In the genomic region with DNA sequence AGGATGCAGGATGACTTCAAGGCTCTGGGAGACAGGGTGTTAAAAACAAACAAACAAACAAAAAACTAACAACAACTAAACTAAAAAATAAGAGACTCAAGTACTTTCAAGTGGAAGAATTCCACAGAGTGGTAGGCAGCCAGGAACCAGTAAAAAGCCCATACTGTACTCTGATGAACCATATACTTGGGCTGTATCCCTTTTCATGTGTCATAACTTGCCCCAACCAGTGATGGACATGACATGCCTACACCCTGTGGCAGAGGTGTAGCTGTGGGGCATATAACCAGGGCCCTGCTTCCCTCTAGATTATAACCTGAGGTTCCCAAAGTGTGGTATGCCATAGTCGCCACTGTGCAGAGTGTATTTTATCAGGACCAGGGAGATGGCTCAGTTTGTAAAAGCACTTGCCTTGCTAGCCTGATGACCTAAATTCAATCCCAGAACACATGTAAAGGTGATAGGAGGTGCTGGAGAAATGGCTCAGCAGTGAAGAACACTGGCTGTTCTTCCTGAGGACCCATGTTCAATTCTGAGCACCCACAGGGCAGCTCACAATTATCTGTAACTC, we compare ENCODE assay signal across 8 mouse cellular contexts. TPM values are rescaled to one million over a fixed set of nuclear protein-coding genes. Genes with fewer than 3 reads are reported as not detected.
DNase-seq lines count a peak whose midpoint lies in the region; ATAC-seq lines count a peak whose summit lies in the region.

No protein-coding gene starts in this region.

- peaks cover 40% of the 10 kb centered on the region for H3K4me1 ChIP-seq in heart, embryonic 13.5 days
- H3K4me1 ChIP-seq in hindbrain, embryonic 11.5 days (replicated peaks; ENCODE audit: control insufficient read depth, insufficient read depth, low read length) = no peaks in the 10 kb centered on the region
- peaks cover 29% of the 10 kb centered on the region for H3K4me1 ChIP-seq in midbrain, embryonic 10.5 days

- peak overlapping the region; percentile 68 for H3K4me3 ChIP-seq in heart, embryonic 13.5 days
- H3K4me3 ChIP-seq in hindbrain, embryonic 11.5 days (ENCODE audit: low read depth, low read length) = peak overlapping the region; percentile 81
- H3K4me3 ChIP-seq in midbrain, embryonic 10.5 days = peak overlapping the region; percentile 81

- peak overlapping the region; percentile 97 for H3K4me2 ChIP-seq in heart, embryonic 13.5 days
- peak overlapping the region; percentile 90 for H3K4me2 ChIP-seq in hindbrain, embryonic 11.5 days (replicated peaks; ENCODE audit: low read depth, low read length)

- 64% methylated on average over 1 of the region's 1 CpGs for WGBS in heart, embryonic 13.5 days
- WGBS in hindbrain, embryonic 11.5 days = 96% methylated on average over 1 of the region's 1 CpGs
- WGBS in midbrain, embryonic 10.5 days = 68% methylated on average over 1 of the region's 1 CpGs

- ATAC-seq in heart, embryonic 13.5 days (ENCODE audit: extremely low read depth, insufficient number of reproducible peaks, low FRiP score, low TSS enrichment) = no peak; the same call in 1 of the 2 replicates
- peak; percentile 75 for ATAC-seq in hindbrain, embryonic 11.5 days (ENCODE audit: low FRiP score)

- intact Hi-C loops in heart, postnatal 14 days (cut with DNase I) = loop anchor here (10.0 kb wide), 1 partner anchor 395 kb away; no protein-coding TSS in a partner anchor

- no peaks in the 10 kb centered on the region for H3K36me3 ChIP-seq in heart, embryonic 13.5 days
- H3K36me3 ChIP-seq in hindbrain, embryonic 11.5 days (ENCODE audit: control insufficient read depth, insufficient read depth, low read length) = no peaks in the 10 kb centered on the region
- no peaks in the 10 kb centered on the region for H3K36me3 ChIP-seq in midbrain, embryonic 10.5 days

- peaks cover 16% of the 10 kb centered on the region for H3K27me3 ChIP-seq in heart, embryonic 13.5 days (replicated peaks)
- H3K27me3 ChIP-seq in hindbrain, embryonic 11.5 days (ENCODE audit: control insufficient read depth, insufficient read depth, low read length) = no peaks in the 10 kb centered on the region
- H3K27me3 ChIP-seq in midbrain, embryonic 10.5 days (ENCODE audit: low read depth, poor library complexity, severe bottlenecking) = 0 out of 2 replicates have a peak, but pooled peaks cover 2% of the 10 kb centered on the region

- H3K9me3 ChIP-seq in heart, embryonic 13.5 days = no peaks in the 10 kb centered on the region
- no peaks in the 10 kb centered on the region for H3K9me3 ChIP-seq in hindbrain, embryonic 11.5 days (ENCODE audit: control insufficient read depth, low read length)
- H3K9me3 ChIP-seq in midbrain, embryonic 10.5 days (replicated peaks) = no peaks in the 10 kb centered on the region

- no peak for DNase-seq in heart, postnatal 14 days
- peak; percentile 11 for DNase-seq in MEL-GATA-1-ER (ENCODE audit: extremely low read depth, low read depth)
- DNase-seq in hindbrain, embryonic 11.5 days (ENCODE audit: low spot score) = no peak
- no peak for DNase-seq in midbrain, embryonic 10.5 days (ENCODE audit: low spot score)
- no peak for DNase-seq in yolk sac, embryonic 10.5 days (ENCODE audit: low spot score)
- DNase-seq in thymus, postnatal 0 days (ENCODE audit: low spot score) = no peak
- DNase-seq in urinary bladder, postnatal 14 days (ENCODE audit: low spot score) = no peak

- H3K27ac ChIP-seq in heart, embryonic 13.5 days (replicated peaks) = no peak overlapping the region
- H3K27ac ChIP-seq in hindbrain, embryonic 11.5 days (ENCODE audit: low read depth, low read length) = no peak overlapping the region
- H3K27ac ChIP-seq in midbrain, embryonic 10.5 days (replicated peaks) = peak overlapping the region; percentile 96

- H3K9ac ChIP-seq in heart, embryonic 13.5 days = peak overlapping the region; percentile 86
- peak overlapping the region; percentile 90 for H3K9ac ChIP-seq in hindbrain, embryonic 11.5 days (ENCODE audit: low read depth, low read length)

RNA-seq across cellular contexts. Expression of a gene that starts 29.6 kb away (rescaled TPM):
- polyA plus RNA-seq in heart, embryonic 13.5 days (2015; fragmentation: Nextera tagmentation; extraction: Ambion mirVana) = 5.3 and 5.8 TPM in 2 replicates
- total RNA-seq in heart, postnatal 14 days (2021) = 1 to 10 TPM; 1.2 to 1.6 TPM
- 10.7 and 10.9 TPM in 2 replicates for polyA plus RNA-seq in hindbrain, embryonic 11.5 days (2014; fragmentation: Nextera tagmentation; extraction: Ambion mirVana)
- 19.6 and 20.9 TPM in 2 replicates for polyA plus RNA-seq in midbrain, embryonic 10.5 days (2016; fragmentation: Nextera tagmentation; extraction: Ambion mirVana)
- polyA plus RNA-seq in thymus, postnatal 0 days (2015; fragmentation: Nextera tagmentation; extraction: Ambion mirVana) = 0.98 and 1.4 TPM in 2 replicates

RNA-seq across cellular contexts. Expression of a gene that starts 29.6 kb away (rescaled TPM):
- polyA plus RNA-seq in heart, embryonic 13.5 days (2015; fragmentation: Nextera tagmentation; extraction: Ambion mirVana) = 20.4 and 24.5 TPM in 2 replicates
- total RNA-seq in heart, postnatal 14 days (2021) = 1 to 10 TPM; 2.8 to 3.8 TPM
- polyA plus RNA-seq in hindbrain, embryonic 11.5 days (2014; fragmentation: Nextera tagmentation; extraction: Ambion mirVana) = 41.8 and 42.4 TPM in 2 replicates
- polyA plus RNA-seq in midbrain, embryonic 10.5 days (2016; fragmentation: Nextera tagmentation; extraction: Ambion mirVana) = 54.3 and 58.4 TPM in 2 replicates
- 45.6 and 46.8 TPM in 2 replicates for polyA plus RNA-seq in thymus, postnatal 0 days (2015; fragmentation: Nextera tagmentation; extraction: Ambion mirVana)
